Mouse (Mus musculus): Measurements from ENCODE around the gene Lpar6. TPM values are rescaled to one million over a fixed set of nuclear protein-coding genes. Genes with fewer than 3 reads are reported as not detected.

The Lpar6 gene
- polyA plus RNA-seq, 1 experiment = 1.0 TPM

GRCm38 (mm10) chr14:73211477-73211876, 26.2 kb upstream of the Lpar6 start:
- TF ChIP-seq USF1 (IDR thresholded peaks at IDR 0.05; ENCODE audit: low read depth) = no peak
- no peak for TF ChIP-seq MAX (IDR thresholded peaks at IDR 0.05)
- TF ChIP-seq MYOD1 (IDR thresholded peaks at IDR 0.05; ENCODE audit: control insufficient read depth, insufficient read length, low read depth) = no peak
- TF ChIP-seq FOSL1 (IDR thresholded peaks at IDR 0.05; ENCODE audit: insufficient read depth, low read length, poor library complexity, severe bottlenecking) = no peak
- no peak for TF ChIP-seq CTCF (IDR thresholded peaks at IDR 0.05; ENCODE audit: control insufficient read depth, insufficient read depth, insufficient read length)
- no peak for TF ChIP-seq CEBPB (IDR thresholded peaks at IDR 0.05; ENCODE audit: low read depth)
- no peak for TF ChIP-seq MYOG (IDR thresholded peaks at IDR 0.05; ENCODE audit: control insufficient read depth, extremely low read depth, insufficient read length)
- no peaks in the 10 kb centered on the region for H3K79me3 ChIP-seq (ENCODE audit: low read depth)

DNA sequence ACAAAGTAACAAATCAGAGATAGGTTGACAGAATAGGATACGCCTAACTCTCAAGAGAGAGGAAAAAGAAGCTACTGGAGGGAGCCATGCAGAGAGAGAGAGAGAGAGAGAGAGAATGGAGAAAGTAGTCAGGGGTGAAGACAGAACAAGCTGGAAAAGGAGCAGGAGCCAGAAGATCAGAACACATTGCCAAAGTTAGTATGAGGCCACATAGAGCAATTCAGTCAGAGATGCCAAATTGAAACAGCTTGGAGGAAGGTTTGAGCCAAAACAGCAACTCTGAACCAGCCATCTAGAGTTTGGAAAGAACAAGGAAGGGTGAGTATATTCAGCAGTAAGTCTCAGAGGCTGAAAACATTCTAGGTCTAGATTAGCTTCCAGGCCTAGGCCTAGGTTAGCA, 20.6 kb upstream of the Lpar6 start:
- H3K79me2 ChIP-seq (ENCODE audit: control insufficient read depth, insufficient read depth) = no peaks in the 10 kb centered on the region
- TF ChIP-seq USF1 (IDR thresholded peaks at IDR 0.05; ENCODE audit: low read depth) = no peak
- no peak for TF ChIP-seq MYOD1 (IDR thresholded peaks at IDR 0.05; ENCODE audit: control insufficient read depth, insufficient read length, low read depth)
- no peak for TF ChIP-seq CTCF (IDR thresholded peaks at IDR 0.05; ENCODE audit: control insufficient read depth, insufficient read depth, insufficient read length)
- TF ChIP-seq CEBPB (IDR thresholded peaks at IDR 0.05; ENCODE audit: low read depth) = no peak
- TF ChIP-seq MAX (IDR thresholded peaks at IDR 0.05) = no peak
- no peak for TF ChIP-seq FOSL1 (IDR thresholded peaks at IDR 0.05; ENCODE audit: insufficient read depth, low read length, poor library complexity, severe bottlenecking)
- TF ChIP-seq MYOG (IDR thresholded peaks at IDR 0.05; ENCODE audit: control insufficient read depth, extremely low read depth, insufficient read length) = no peak
- H3K27me3 ChIP-seq (ENCODE audit: control insufficient read depth, insufficient read depth, insufficient read length) = no peaks in the 10 kb centered on the region
- no peaks in the 10 kb centered on the region for H3K79me3 ChIP-seq (ENCODE audit: low read depth)
- H3K36me3 ChIP-seq (ENCODE audit: control insufficient read depth, insufficient read depth) = no peaks in the 10 kb centered on the region
- H3K4me3 ChIP-seq (ENCODE audit: insufficient read depth, poor library complexity, severe bottlenecking) = no peak overlapping the region
- H3ac ChIP-seq (ENCODE audit: control insufficient read depth, insufficient read length, low read depth) = no peak overlapping the region

More at GRCm38 (mm10) chr14:73211477-73211876, 26.2 kb upstream of the Lpar6 start:
- Histone ChIP-seq H3K36me3 (ENCODE audit: control insufficient read depth, insufficient read depth) (peaks cover 5% of the 10 kb centered on the region), H3K79me2 (ENCODE audit: control insufficient read depth, insufficient read depth) (no peaks in the 10 kb centered on the region), H3K27me3 (ENCODE audit: control insufficient read depth, insufficient read depth, insufficient read length) (no peaks in the 10 kb centered on the region), H3ac (ENCODE audit: control insufficient read depth, insufficient read length, low read depth) (no peak overlapping the region), H3K4me3 (ENCODE audit: insufficient read depth, poor library complexity, severe bottlenecking) (no peak overlapping the region)

DNA sequence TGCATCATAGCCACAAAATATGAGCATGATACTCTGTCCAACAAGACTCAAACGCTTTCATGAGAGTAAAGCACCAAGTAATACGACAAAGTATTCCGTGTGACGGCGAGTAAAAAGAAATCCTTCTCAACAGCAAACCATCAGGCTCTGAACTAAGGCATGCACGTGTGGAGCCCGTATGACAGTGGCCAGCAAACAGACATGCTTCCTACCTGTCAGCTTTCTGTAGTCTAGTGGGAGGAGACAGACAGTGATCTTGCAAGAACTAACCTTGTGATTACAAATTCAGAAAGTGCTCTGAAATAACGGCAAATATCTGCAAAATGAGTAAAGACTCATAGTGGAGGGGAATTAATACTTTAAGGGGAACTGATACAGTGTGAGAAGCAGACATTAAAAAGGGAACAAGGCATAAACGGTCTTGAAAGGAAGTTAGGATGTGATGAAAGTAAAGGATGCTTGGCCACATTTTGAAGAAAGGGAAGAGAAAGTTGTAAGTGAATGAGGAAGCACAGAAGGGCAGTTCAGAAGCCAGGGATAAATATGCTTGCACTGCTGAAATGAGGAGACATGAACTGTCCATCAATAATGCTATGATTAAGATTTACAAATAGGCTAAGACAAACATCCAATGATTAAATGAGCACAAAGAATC, 15.3 kb upstream of the Lpar6 start:
- H3K79me2 ChIP-seq (ENCODE audit: control insufficient read depth, insufficient read depth) = no peaks in the 10 kb centered on the region
- no peaks in the 10 kb centered on the region for H3K36me3 ChIP-seq (ENCODE audit: control insufficient read depth, insufficient read depth)
- H3K27me3 ChIP-seq (ENCODE audit: control insufficient read depth, insufficient read depth, insufficient read length) = no peaks in the 10 kb centered on the region
- H3ac ChIP-seq (ENCODE audit: control insufficient read depth, insufficient read length, low read depth) = no peak overlapping the region
- H3K79me3 ChIP-seq (ENCODE audit: low read depth) = no peaks in the 10 kb centered on the region
- H3K4me3 ChIP-seq (ENCODE audit: insufficient read depth, poor library complexity, severe bottlenecking) = no peak overlapping the region
- TF ChIP-seq CTCF (IDR thresholded peaks at IDR 0.05; ENCODE audit: control insufficient read depth, insufficient read depth, insufficient read length) (no peak), USF1 (IDR thresholded peaks at IDR 0.05; ENCODE audit: low read depth) (no peak)

GRCm38 (mm10) chr14:73226346-73226745, 11.3 kb upstream of the Lpar6 start:
- Histone ChIP-seq H3K4me3 (ENCODE audit: insufficient read depth, poor library complexity, severe bottlenecking) (no peak overlapping the region), H3K79me2 (ENCODE audit: control insufficient read depth, insufficient read depth) (no peaks in the 10 kb centered on the region), H3K36me3 (ENCODE audit: control insufficient read depth, insufficient read depth) (no peaks in the 10 kb centered on the region), H3ac (ENCODE audit: control insufficient read depth, insufficient read length, low read depth) (no peak overlapping the region), H3K79me3 (ENCODE audit: low read depth) (no peaks in the 10 kb centered on the region), H3K27me3 (ENCODE audit: control insufficient read depth, insufficient read depth, insufficient read length) (no peaks in the 10 kb centered on the region)
- TF ChIP-seq USF1 (IDR thresholded peaks at IDR 0.05; ENCODE audit: low read depth) (no peak), MAX (IDR thresholded peaks at IDR 0.05) (no peak), CEBPB (IDR thresholded peaks at IDR 0.05; ENCODE audit: low read depth) (no peak), FOSL1 (IDR thresholded peaks at IDR 0.05; ENCODE audit: insufficient read depth, low read length, poor library complexity, severe bottlenecking) (no peak), CTCF (IDR thresholded peaks at IDR 0.05; ENCODE audit: control insufficient read depth, insufficient read depth, insufficient read length) (no peak), MYOD1 (IDR thresholded peaks at IDR 0.05; ENCODE audit: control insufficient read depth, insufficient read length, low read depth) (no peak), MYOG (IDR thresholded peaks at IDR 0.05; ENCODE audit: control insufficient read depth, extremely low read depth, insufficient read length) (no peak)

- TF ChIP-seq MYOG (IDR thresholded peaks at IDR 0.05; ENCODE audit: control insufficient read depth, extremely low read depth, insufficient read length) (no peak), CEBPB (IDR thresholded peaks at IDR 0.05; ENCODE audit: low read depth) (no peak), MAX (IDR thresholded peaks at IDR 0.05) (no peak), CTCF (IDR thresholded peaks at IDR 0.05; ENCODE audit: control insufficient read depth, insufficient read depth, insufficient read length) (no peak), MYOD1 (IDR thresholded peaks at IDR 0.05; ENCODE audit: control insufficient read depth, insufficient read length, low read depth) (no peak), FOSL1 (IDR thresholded peaks at IDR 0.05; ENCODE audit: insufficient read depth, low read length, poor library complexity, severe bottlenecking) (no peak), USF1 (IDR thresholded peaks at IDR 0.05; ENCODE audit: low read depth) (no peak)
- Histone ChIP-seq H3K27me3 (ENCODE audit: control insufficient read depth, insufficient read depth, insufficient read length) (no peaks in the 10 kb centered on the region), H3ac (ENCODE audit: control insufficient read depth, insufficient read length, low read depth) (no peak overlapping the region), H3K79me3 (ENCODE audit: low read depth) (no peaks in the 10 kb centered on the region), H3K36me3 (ENCODE audit: control insufficient read depth, insufficient read depth) (no peaks in the 10 kb centered on the region), H3K4me3 (ENCODE audit: insufficient read depth, poor library complexity, severe bottlenecking) (no peak overlapping the region), H3K79me2 (ENCODE audit: control insufficient read depth, insufficient read depth) (no peaks in the 10 kb centered on the region)
These were observed 10.8 kb upstream of the Lpar6 start for GRCm38 (mm10) chr14:73226849-73227248.

All from C2C12 (cell line).